Mouse (Mus musculus) embryonic fibroblast, embryonic 13.5 days (primary cell): ENCODE data around the gene Rere.
"Not testable (repeated sequence)": the region's sequence is repeated elsewhere in the genome, so short reads cannot be mapped to it uniquely, and the experiment has no call there.

Experiments used
- CTCF ChIP-seq: IDR thresholded peaks from 2 replicates; pipeline ENCODE4 v1.5.1; 2011; ENCODE audit warnings: mild to moderate bottlenecking, control low read depth, low read length, moderate library complexity, borderline replicate concordance; ENCODE audit not compliant: insufficient read depth
- POLR2A ChIP-seq: IDR thresholded peaks from 2 replicates; pipeline ENCODE4 v1.6.1; 2011; ENCODE audit warnings: low read depth, mild to moderate bottlenecking, control low read depth, low read length, moderate library complexity

DNA sequence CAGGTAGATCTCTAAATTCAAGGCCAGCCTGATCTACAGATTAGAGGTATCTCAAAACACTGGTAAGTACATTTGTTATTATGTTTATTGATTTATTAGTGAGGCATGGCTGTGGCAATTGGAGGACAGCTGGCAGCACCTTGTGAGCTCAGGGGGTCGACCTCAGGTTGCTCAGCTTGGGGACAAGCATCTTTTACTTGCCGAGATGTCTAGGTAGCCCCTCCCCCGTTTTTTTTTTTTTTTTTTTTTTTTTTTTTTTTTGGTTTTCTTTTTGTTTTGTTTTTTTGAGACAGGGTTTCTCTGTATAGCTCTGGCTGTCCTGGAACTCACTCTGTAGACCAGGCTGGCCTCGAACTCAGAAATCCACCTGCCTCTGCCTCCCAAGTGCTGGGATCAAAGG lies 10.7 kb upstream of the Rere start:
- not testable (repeated sequence) for TF ChIP-seq POLR2A, CTCF
